Mouse (Mus musculus): ENCODE measurements around the gene Cpsf2. TPM values are rescaled to one million over a fixed set of nuclear protein-coding genes. Genes with fewer than 3 reads are reported as not detected.
"Not testable (repeated sequence)": the region's sequence is repeated elsewhere in the genome, so short reads cannot be mapped to it uniquely, and the experiment has no call there.

Cpsf2 gene
- total RNA-seq (2021) = 10 to 100 TPM; 32.4 to 35.8 TPM
- 2.8 and 3.4 TPM in 2 replicates for polyA plus RNA-seq (2012; rRNA removed)
- long read RNA-seq, full-length matches to known transcripts = 21 of 27 reads
- long read RNA-seq, partial matches to known transcripts = 4 of 27 reads
- long read RNA-seq, other reads (novel, unspliced or antisense) = 2 of 27 reads

GRCm38 (mm10) chr12:101975601-101976571 lies at the start of gene Cpsf2:
TSS of gene Cpsf2 (plus strand) at chr12:101975988.
- DNase-seq = peak; percentile 93

- peak; percentile 10 for DNase-seq
Observed at GRCm38 (mm10) chr12:101928423-101928822, 47.4 kb upstream of the Cpsf2 start.

- no peak for DNase-seq
Observed at GRCm38 (mm10) chr12:101935223-101935622, 40.6 kb upstream of the Cpsf2 start.

- peak; percentile 19 for DNase-seq
Observed at GRCm38 (mm10) chr12:101937572-101937971, 38.2 kb upstream of the Cpsf2 start.

GRCm38 (mm10) chr12:101947986-101948385 lies 27.8 kb upstream of the Cpsf2 start:
- DNase-seq = no peak

- no peak for DNase-seq
Observed at GRCm38 (mm10) chr12:101948801-101949200, 27.0 kb upstream of the Cpsf2 start.

- not testable (repeated sequence) for DNase-seq
Observed at GRCm38 (mm10) chr12:101955821-101956220, 20.0 kb upstream of the Cpsf2 start.

- no peak for DNase-seq
Observed at GRCm38 (mm10) chr12:101957079-101957941, 18.5 kb upstream of the Cpsf2 start.

- peak; percentile 99 for DNase-seq
Observed at GRCm38 (mm10) chr12:101957942-101958544, 17.7 kb upstream of the Cpsf2 start, which contains the start of gene Atxn3. TSS of gene Atxn3 (minus strand) at chr12:101958246.

GRCm38 (mm10) chr12:101958556-101958955 lies 17.2 kb upstream of the Cpsf2 start:
- DNase-seq = no peak

- not testable (repeated sequence) for DNase-seq
Observed at GRCm38 (mm10) chr12:101958960-101959780, 16.6 kb upstream of the Cpsf2 start.

GRCm38 (mm10) chr12:101971311-101971710 lies 4.5 kb upstream of the Cpsf2 start:
- DNase-seq = no peak

GRCm38 (mm10) chr12:101972230-101972629 lies 3.6 kb upstream of the Cpsf2 start:
- no peak for DNase-seq

- no peak for DNase-seq
Observed at GRCm38 (mm10) chr12:101974571-101974970, 1.2 kb upstream of the Cpsf2 start.

GRCm38 (mm10) chr12:101975167-101975600 lies 604 bp upstream of the Cpsf2 start:
- DNase-seq = no peak

- DNase-seq = no peak
Observed at GRCm38 (mm10) chr12:101976651-101977403, 1.0 kb downstream of the Cpsf2 start.

- DNase-seq = no peak
Observed at GRCm38 (mm10) chr12:101977404-101977915, 1.7 kb downstream of the Cpsf2 start.

- DNase-seq = no peak
Observed at GRCm38 (mm10) chr12:101978162-101978561, 2.4 kb downstream of the Cpsf2 start.

GRCm38 (mm10) chr12:101978588-101978987 lies 2.8 kb downstream of the Cpsf2 start:
- DNase-seq = no peak

Measured in adrenal gland, adult 2 months (tissue).